Mouse (Mus musculus) liver, embryonic 13.5 days (tissue): ENCODE data around the gene Gucy2c. TPM values are rescaled to one million over a fixed set of nuclear protein-coding genes. Genes with fewer than 3 reads are reported as not detected.

Experiments used
- ATAC-seq: fragments of 200-750 bp; cut with Nextera tagmentation; 2 replicates; pipeline ENCODE4 v1.8.0; 2017; ENCODE audit warnings: low read depth, mild to moderate bottlenecking, moderate number of reproducible peaks, moderate library complexity
- DNase-seq: peaks from one replicate; pipeline ENCODE4 v3.0.0; 2022
- H3K27ac ChIP-seq: fragments of 300-500 bp; sonication (generic); 2 replicates; pipeline ENCODE4 v1.5.1; 2015; ENCODE audit warnings: moderate library complexity, mild to moderate bottlenecking, inconsistent platforms
- H3K27me3 ChIP-seq: fragments of 300-500 bp; sonication (generic); 2 replicates; pipeline ENCODE4 v1.6.1; 2015; ENCODE audit warnings: mild to moderate bottlenecking, inconsistent platforms
- H3K36me3 ChIP-seq: fragments of 300-500 bp; sonication (generic); 2 replicates; pipeline ENCODE4 v1.6.1; 2015; ENCODE audit warnings: mild to moderate bottlenecking, inconsistent platforms
- H3K4me1 ChIP-seq: fragments of 300-500 bp; sonication (generic); replicated peaks from 2 replicates; pipeline ENCODE4 v1.6.1; 2015; ENCODE audit warnings: inconsistent platforms
- H3K4me2 ChIP-seq: fragments of 300-500 bp; sonication (generic); 2 replicates; pipeline ENCODE4 v1.6.1; 2015; ENCODE audit warnings: inconsistent platforms, mild to moderate bottlenecking, moderate library complexity
- H3K4me3 ChIP-seq: fragments of 300-500 bp; sonication (generic); replicated peaks from 2 replicates; pipeline ENCODE4 v1.5.1; 2015; ENCODE audit warnings: mild to moderate bottlenecking, inconsistent platforms
- H3K9ac ChIP-seq: fragments of 300-500 bp; sonication (generic); 2 replicates; pipeline ENCODE4 v1.6.1; 2015; ENCODE audit warnings: mild to moderate bottlenecking, inconsistent platforms
- H3K9me3 ChIP-seq: fragments of 300-500 bp; sonication (generic); replicated peaks from 2 replicates; pipeline ENCODE4 v1.6.1; 2016; ENCODE audit warnings: inconsistent platforms
- WGBS: fragments of 180-500 bp; shearing (Covaris S2); methylation state at CpG from one replicate; pipeline ENCODE4 v1.1.7; 2015; ENCODE audit not compliant: insufficient replicate concordance; 5-methylcytosine and 5-hydroxymethylcytosine counted together
- polyA plus RNA-seq: library from polyadenylated mRNA; unstranded; fragments of >200 nt; fragmentation: Nextera tagmentation; extraction: Ambion mirVana; gene quantifications from 2 replicates; pipeline ENCODE4 v1.2.1, GENCODE M21; 2015

Gene Gucy2c
- polyA plus RNA-seq, 1 experiment from 2014 or later, result 0.08 TPM

DNA sequence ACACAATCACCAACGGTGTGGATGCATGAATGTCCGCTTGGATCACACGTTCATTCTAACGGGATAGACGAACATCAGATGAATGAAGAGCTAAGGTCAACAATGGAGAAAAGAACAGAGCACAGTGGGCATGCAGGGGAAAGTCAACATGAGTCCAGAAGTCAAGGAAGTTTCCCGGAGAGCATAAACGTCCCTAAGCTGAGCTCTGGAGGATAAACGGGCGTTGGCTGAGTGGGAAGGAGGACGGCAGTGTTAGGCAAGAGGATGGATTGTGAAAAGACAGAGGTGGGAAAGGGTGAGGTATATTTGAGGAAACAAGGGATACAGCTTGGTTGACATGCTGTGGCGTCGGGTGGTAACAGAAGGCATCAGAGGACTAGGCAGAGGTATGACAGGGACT lies 581 bp upstream of the Gucy2c start:
- Histone ChIP-seq H3K27me3 (no peaks in the 10 kb centered on the region), H3K9me3 (no peaks in the 10 kb centered on the region), H3K4me2 (no peak overlapping the region), H3K27ac (no peak overlapping the region), H3K4me1 (no peaks in the 10 kb centered on the region), H3K4me3 (no peak overlapping the region), H3K36me3 (no peaks in the 10 kb centered on the region), H3K9ac (no peak overlapping the region)
- 73% methylated on average over 12 of the region's 12 CpGs for WGBS
- ATAC-seq, result no peak
- no peak for DNase-seq

DNA sequence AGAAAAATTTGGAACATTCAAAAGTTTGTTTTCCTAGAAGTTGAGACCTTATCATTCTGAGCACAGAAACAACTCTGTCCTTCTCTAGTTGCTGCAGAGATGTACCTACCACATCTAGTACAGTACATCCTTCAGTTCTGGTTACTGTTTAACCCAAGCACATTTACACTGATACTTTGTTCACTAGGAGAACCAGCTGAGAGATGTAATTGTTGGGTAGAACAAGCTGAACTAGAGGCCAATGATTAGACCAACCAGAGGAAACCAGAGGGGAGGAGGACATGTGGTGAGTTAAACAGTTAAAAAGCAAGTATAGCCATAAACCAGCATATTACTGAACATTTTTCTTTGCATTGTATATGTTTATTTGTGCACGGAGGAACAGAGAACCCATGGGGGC lies 5.2 kb downstream of the Gucy2c start:
- no peaks in the 10 kb centered on the region for H3K27me3 ChIP-seq
- WGBS, result 82% methylated on average over 1 of the region's 1 CpGs
- ATAC-seq (no peak), DNase-seq (no peak)
- no peaks in the 10 kb centered on the region for H3K9me3 ChIP-seq
- H3K4me2 ChIP-seq, result no peak overlapping the region
- no peaks in the 10 kb centered on the region for H3K4me1 ChIP-seq
- H3K27ac ChIP-seq, result no peak overlapping the region
- no peak overlapping the region for H3K9ac ChIP-seq
- H3K36me3 ChIP-seq, result no peaks in the 10 kb centered on the region
- no peak overlapping the region for H3K4me3 ChIP-seq

DNA sequence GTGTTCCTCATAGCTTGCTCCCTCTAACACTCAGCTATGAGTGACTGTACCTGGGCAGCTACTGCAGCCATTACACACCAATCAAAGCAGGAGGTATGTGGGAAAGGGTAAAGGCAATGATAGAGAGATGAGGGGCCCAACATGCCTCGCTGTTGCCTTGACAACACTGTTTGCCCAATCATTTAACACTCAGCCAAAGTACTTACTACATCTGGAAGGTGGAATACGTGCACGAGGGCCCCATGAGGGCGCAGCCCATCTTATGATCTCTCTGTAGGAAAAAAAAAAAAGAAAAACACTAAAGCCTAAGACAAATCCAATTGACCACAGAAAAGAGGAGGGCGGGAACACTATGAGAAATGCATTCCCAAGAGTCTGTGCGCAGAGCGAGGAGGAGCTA lies 11.7 kb downstream of the Gucy2c start:
- H3K27ac ChIP-seq, result no peak overlapping the region
- H3K4me3 ChIP-seq, result no peak overlapping the region
- H3K9ac ChIP-seq, result no peak overlapping the region
- ATAC-seq, result no peak
- WGBS, result 69% methylated on average over 7 of the region's 7 CpGs
- H3K4me1 ChIP-seq, result no peaks in the 10 kb centered on the region
- no peaks in the 10 kb centered on the region for H3K36me3 ChIP-seq
- DNase-seq, result no peak
- no peaks in the 10 kb centered on the region for H3K9me3 ChIP-seq
- no peak overlapping the region for H3K4me2 ChIP-seq
- H3K27me3 ChIP-seq, result no peaks in the 10 kb centered on the region

DNA sequence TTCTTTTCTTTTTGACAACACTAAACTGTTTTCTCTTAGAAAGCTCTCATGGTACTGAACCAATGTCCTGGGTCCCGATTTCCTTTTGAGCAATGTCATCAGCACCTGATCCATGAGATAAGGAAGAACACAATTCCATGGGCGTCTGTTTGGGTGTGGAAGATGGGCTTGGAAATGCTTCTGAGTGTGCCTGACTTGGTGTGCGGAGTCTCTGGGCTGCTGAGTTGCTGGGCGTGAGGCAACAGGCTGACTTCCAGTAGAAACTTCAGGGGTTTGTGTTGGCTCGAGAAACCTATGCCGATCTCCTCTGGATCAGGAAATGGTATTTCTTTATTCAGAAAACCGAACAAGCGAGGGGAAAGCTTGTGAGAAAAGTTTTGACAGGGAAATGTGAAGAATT lies 12.4 kb downstream of the Gucy2c start:
- Histone ChIP-seq H3K9me3 (no peaks in the 10 kb centered on the region), H3K4me2 (no peak overlapping the region), H3K4me3 (no peak overlapping the region), H3K27me3 (no peaks in the 10 kb centered on the region), H3K27ac (no peak overlapping the region), H3K4me1 (no peaks in the 10 kb centered on the region), H3K36me3 (no peaks in the 10 kb centered on the region), H3K9ac (no peak overlapping the region)
- DNase-seq (no peak), ATAC-seq (no peak)
- WGBS, result 58% methylated on average over 8 of the region's 8 CpGs

DNA sequence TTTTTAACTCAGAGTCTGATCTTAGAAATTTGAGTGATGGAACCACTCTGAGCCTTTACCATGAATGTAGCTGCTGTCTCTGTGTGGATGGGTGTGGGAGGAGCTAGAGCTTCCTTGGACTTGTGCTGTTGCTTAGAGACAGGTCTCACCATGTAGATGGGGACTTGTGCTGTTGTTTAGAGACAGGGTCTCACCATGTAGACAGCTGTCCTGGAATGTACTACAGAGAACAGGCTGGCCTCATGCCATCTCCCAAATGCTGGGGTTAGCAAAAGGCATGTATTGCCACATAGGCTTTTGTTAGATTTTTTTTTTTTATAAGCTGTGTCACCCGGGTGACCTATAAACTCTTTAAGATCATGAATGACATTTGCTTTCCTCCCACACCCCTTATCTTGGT lies 17.7 kb downstream of the Gucy2c start:
- H3K27me3 ChIP-seq, result no peaks in the 10 kb centered on the region
- H3K27ac ChIP-seq, result no peak overlapping the region
- DNase-seq, result no peak
- no peak for ATAC-seq
- H3K9ac ChIP-seq, result no peak overlapping the region
- no peaks in the 10 kb centered on the region for H3K36me3 ChIP-seq
- no peaks in the 10 kb centered on the region for H3K9me3 ChIP-seq
- no peak overlapping the region for H3K4me3 ChIP-seq
- no peak overlapping the region for H3K4me2 ChIP-seq
- no peaks in the 10 kb centered on the region for H3K4me1 ChIP-seq
- 33% methylated on average over 1 of the region's 1 CpGs for WGBS

DNA sequence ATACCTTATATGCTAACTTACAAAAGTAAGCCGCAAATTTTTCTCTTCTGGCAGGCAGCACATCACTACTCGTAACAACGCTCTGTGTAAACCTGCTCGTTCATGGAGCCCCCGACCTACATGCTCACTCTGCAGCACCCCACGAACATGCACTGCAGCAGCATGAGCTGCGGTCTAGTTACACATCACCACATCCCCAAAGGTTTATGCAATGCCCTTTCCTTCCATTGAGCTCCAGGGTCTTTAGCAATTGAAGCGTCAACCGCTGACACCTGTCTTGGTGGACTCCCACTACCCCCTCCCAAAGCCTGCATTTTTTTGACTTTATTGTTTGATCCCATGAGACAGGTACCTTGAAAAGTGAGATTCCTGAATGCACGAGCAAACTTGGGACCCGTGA lies 31.0 kb downstream of the Gucy2c start:
- H3K4me2 ChIP-seq, result no peak overlapping the region
- DNase-seq, result no peak
- no peaks in the 10 kb centered on the region for H3K9me3 ChIP-seq
- H3K9ac ChIP-seq, result no peak overlapping the region
- H3K36me3 ChIP-seq, result no peaks in the 10 kb centered on the region
- H3K4me1 ChIP-seq, result no peaks in the 10 kb centered on the region
- no peaks in the 10 kb centered on the region for H3K27me3 ChIP-seq
- H3K27ac ChIP-seq, result no peak overlapping the region
- WGBS, result 75% methylated on average over 11 of the region's 11 CpGs
- no peak overlapping the region for H3K4me3 ChIP-seq
- ATAC-seq, result no peak

DNA sequence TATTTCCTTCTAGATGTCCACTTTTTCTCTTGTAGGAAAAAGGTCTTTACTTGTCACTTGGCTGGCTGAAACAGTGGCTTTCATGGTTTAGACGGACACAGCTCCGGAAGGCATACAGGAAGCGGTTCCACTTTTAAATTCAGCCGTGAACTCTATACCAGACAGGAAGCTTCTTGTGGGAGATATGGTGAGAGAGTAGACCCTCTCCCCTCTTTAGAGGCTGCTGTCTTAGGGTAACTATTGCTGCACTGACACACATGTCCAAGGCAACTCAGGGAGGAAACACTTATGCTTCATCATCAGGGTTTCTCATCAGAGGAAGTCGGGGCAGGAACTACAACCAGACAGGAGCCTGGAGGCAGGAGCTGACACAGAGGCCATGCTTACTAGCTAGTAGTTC lies 36.0 kb downstream of the Gucy2c start:
- Histone ChIP-seq H3K9ac (no peak overlapping the region), H3K36me3 (no peaks in the 10 kb centered on the region), H3K27ac (no peak overlapping the region), H3K4me2 (no peak overlapping the region), H3K4me1 (0 out of 2 replicates have a peak, but pooled peaks cover 7% of the 10 kb centered on the region), H3K4me3 (no peak overlapping the region), H3K9me3 (no peaks in the 10 kb centered on the region), H3K27me3 (no peaks in the 10 kb centered on the region)
- ATAC-seq (no peak), DNase-seq (no peak)
- 23% methylated on average over 5 of the region's 5 CpGs for WGBS

DNA sequence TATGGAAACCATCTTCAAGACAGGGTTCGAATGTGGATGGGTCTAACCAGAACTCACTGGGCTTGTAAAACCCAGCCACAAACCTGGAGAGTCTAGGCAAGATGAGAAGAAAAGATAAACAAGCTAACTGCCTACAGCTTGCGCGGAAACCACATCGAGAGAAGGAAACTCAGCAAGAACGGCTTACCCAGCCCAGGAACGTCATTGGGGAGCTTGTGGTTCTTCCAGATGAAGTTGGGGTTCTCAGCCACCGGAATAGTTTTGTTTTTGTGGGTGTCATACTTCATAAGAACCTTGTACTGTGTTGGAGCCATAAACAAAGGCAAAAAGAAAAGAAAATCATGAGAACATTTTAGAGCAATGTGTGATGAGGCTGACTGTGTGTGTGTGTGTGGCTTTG lies 37.8 kb downstream of the Gucy2c start:
- H3K36me3 ChIP-seq, result no peaks in the 10 kb centered on the region
- ATAC-seq (no peak), DNase-seq (no peak)
- 17% methylated on average over 7 of the region's 7 CpGs for WGBS
- H3K27me3 ChIP-seq, result no peaks in the 10 kb centered on the region
- H3K9ac ChIP-seq, result no peak overlapping the region
- H3K4me1 ChIP-seq, result 0 out of 2 replicates have a peak, but pooled peaks cover 7% of the 10 kb centered on the region
- no peak overlapping the region for H3K4me2 ChIP-seq
- H3K9me3 ChIP-seq, result no peaks in the 10 kb centered on the region
- no peak overlapping the region for H3K4me3 ChIP-seq
- H3K27ac ChIP-seq, result no peak overlapping the region

DNA sequence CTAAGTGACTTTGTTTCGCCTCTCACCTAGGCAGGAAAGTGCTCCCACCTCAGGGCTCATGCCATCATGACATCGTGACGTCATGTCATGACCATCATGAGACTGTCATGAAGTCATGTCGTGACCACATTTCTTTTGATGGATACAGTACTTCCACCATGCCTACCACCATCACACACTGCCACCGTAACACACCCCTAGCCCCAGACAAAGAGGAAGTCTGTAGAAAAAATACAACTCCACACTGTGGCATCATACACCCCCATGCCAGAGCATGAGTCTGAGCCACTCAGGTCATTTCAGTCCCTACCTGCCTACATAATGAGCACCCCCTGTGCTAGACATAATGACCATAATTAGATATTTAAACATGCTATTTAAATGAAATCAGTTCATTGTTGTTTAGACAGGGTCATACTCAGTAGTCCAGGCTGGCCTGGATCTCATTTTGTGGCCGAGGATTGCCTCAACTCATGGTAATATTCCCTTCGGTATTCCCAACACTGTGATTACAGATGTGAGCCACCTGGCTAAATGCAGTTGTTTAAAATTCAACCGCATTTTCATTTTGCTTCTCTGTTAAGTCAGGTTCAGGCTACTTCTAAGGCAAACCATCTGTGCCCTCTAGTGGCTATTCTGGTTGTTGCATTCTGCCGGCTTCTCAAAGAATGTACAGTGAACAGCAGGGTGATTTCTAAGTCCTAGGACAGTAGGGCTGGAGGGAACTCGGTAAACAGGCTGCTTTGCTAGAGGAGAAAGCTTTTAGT lies 39.0 kb downstream of the Gucy2c start:
- Histone ChIP-seq H3K4me3 (no peak overlapping the region), H3K9ac (no peak overlapping the region), H3K36me3 (no peaks in the 10 kb centered on the region), H3K4me2 (no peak overlapping the region), H3K27ac (no peak overlapping the region), H3K4me1 (0 out of 2 replicates have a peak, but pooled peaks cover 7% of the 10 kb centered on the region), H3K27me3 (no peaks in the 10 kb centered on the region), H3K9me3 (no peaks in the 10 kb centered on the region)
- ATAC-seq (peak; percentile 57; the same call in 1 of the 2 replicates), DNase-seq (peak; percentile 53)
- WGBS, result 24% methylated on average over 10 of the region's 10 CpGs

DNA sequence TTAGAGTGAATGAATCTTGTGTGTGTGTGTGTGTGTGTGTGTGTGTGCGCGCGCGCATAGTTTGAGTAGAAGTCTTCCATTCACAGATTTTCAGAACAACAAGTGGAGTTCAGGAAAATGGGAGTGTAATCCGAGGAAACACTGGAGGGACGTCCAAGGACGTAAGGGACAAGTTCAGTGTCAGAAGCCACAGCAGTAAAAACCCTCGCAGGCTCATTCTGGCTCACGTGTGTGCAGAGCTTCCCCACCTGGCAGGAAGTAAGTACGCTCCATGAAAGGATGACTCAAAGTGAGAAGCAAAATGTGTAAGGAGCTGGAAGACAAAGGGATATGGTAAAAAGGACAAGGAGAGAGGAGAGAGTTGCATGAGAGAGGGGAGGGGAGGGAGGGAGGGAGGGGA lies 40.3 kb downstream of the Gucy2c start:
- Histone ChIP-seq H3K36me3 (no peaks in the 10 kb centered on the region), H3K4me1 (0 out of 2 replicates have a peak, but pooled peaks cover 7% of the 10 kb centered on the region), H3K9ac (no peak overlapping the region), H3K27ac (no peak overlapping the region), H3K9me3 (no peaks in the 10 kb centered on the region), H3K4me2 (no peak overlapping the region), H3K27me3 (no peaks in the 10 kb centered on the region), H3K4me3 (no peak overlapping the region)
- ATAC-seq, result no peak
- 66% methylated on average over 10 of the region's 10 CpGs for WGBS
- no peak for DNase-seq

DNA sequence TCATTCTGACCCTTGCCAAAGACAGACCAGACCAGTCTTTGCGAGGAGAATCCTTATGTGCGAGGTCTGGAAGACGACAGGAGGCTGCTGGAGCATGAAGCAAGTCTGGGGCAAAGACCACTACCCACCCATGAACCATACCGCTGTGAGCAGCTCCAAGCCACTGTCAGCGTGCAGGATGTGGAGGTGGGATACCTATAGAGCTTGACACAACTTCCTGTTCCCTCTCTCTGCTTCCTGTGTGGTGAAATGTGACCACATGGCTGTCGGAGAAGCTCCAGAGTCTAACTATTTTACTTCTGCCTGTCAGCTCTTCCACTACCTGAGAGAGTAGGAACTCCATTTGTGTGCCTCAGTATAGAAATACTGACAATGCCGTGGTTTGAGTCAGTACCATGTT lies 45.8 kb downstream of the Gucy2c start:
- no peak for ATAC-seq
- Histone ChIP-seq H3K27ac (no peak overlapping the region), H3K4me1 (no peaks in the 10 kb centered on the region), H3K4me3 (no peak overlapping the region), H3K36me3 (no peaks in the 10 kb centered on the region), H3K27me3 (no peaks in the 10 kb centered on the region), H3K4me2 (no peak overlapping the region), H3K9ac (no peak overlapping the region), H3K9me3 (no peaks in the 10 kb centered on the region)
- 25% methylated on average over 7 of the region's 7 CpGs for WGBS
- no peak for DNase-seq

DNA sequence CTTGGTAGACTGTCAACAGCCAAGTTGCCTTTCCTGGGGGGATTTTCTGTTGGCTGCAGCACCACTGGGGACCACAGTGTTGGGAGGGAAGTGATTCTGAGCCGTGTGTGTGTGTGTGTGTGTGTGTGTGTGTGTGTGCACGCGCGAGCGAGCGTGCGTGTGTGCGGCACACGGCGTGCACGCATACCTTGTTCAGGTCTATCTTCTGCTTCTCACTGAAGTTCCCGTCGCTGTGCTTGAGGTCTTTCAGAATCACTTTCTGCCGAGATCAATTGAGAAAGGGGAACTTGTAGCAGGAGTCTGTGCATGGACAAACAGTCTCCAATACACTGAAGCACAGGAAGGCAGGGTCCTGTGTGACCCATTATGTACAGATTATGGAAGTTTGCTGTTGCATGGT lies 53.4 kb downstream of the Gucy2c start:
- H3K4me1 ChIP-seq, result no peaks in the 10 kb centered on the region
- H3K4me3 ChIP-seq, result no peak overlapping the region
- H3K36me3 ChIP-seq, result no peaks in the 10 kb centered on the region
- no peak overlapping the region for H3K4me2 ChIP-seq
- H3K27me3 ChIP-seq, result no peaks in the 10 kb centered on the region
- WGBS, result 70% methylated on average over 14 of the region's 14 CpGs
- no peaks in the 10 kb centered on the region for H3K9me3 ChIP-seq
- no peak overlapping the region for H3K9ac ChIP-seq
- DNase-seq (no peak), ATAC-seq (no peak)
- H3K27ac ChIP-seq, result no peak overlapping the region
